Mouse (Mus musculus): ENCODE results near the gene Cd300a. TPM values are rescaled to one million over a fixed set of nuclear protein-coding genes. Genes with fewer than 3 reads are reported as not detected.

The Cd300a gene
- polyA plus RNA-seq, 1 experiment from 2014 or later = 1.7 TPM

DNA sequence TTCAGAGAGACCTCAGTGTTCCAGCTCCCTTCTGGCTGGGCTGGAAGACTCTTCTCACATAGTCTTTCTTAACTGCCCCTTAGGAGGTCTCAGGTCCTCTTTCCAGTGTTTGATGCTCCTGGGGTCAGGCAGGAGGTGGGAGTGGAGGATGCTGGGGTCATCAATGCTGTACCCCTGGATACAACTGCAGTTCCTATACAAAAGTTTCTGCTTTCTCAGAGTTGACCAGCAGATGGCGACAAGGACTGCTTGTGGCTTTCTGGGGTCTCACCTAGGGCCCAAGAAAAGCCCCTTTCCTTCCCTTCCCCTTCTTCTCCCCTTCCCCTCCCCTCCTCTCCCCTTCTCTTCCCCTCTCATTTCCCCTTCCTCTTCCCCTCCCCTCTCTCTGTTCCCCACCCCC lies 9.3 kb upstream of the Cd300a start:
- 0% methylated on average over 1 of the region's 1 CpGs for WGBS
- H3K4me1 ChIP-seq (ENCODE audit: control insufficient read depth, insufficient read depth, low read length) = no peaks in the 10 kb centered on the region

GRCm38 (mm10) chr11:114883251-114883789 lies 6.5 kb upstream of the Cd300a start:
- Histone ChIP-seq H3K4me3 (replicated peaks; ENCODE audit: low read depth, low read length) (no peak overlapping the region), H3K9ac (replicated peaks; ENCODE audit: low read length) (no peak overlapping the region), H3K36me3 (ENCODE audit: control insufficient read depth, insufficient read depth, low read length) (no peaks in the 10 kb centered on the region), H3K4me1 (ENCODE audit: control insufficient read depth, insufficient read depth, low read length) (no peaks in the 10 kb centered on the region), H3K9me3 (ENCODE audit: control insufficient read depth, low read length) (no peaks in the 10 kb centered on the region), H3K4me2 (ENCODE audit: low read length) (no peak overlapping the region), H3K27ac (replicated peaks; ENCODE audit: low read depth, low read length) (no peak overlapping the region), H3K27me3 (ENCODE audit: control insufficient read depth, insufficient read depth, low read length) (no peaks in the 10 kb centered on the region)
- DNase-seq (no peak), ATAC-seq (ENCODE audit: low FRiP score, low TSS enrichment) (no peak)
- WGBS = 96% methylated on average over 4 of the region's 4 CpGs

More for the DNA sequence above, 9.3 kb upstream of the Cd300a start:
- H3K36me3 ChIP-seq (ENCODE audit: control insufficient read depth, insufficient read depth, low read length) = no peaks in the 10 kb centered on the region
- no peaks in the 10 kb centered on the region for H3K27me3 ChIP-seq (ENCODE audit: control insufficient read depth, insufficient read depth, low read length)
- peak; percentile 78 for DNase-seq
- H3K4me2 ChIP-seq (ENCODE audit: low read length) = no peak overlapping the region
- H3K9ac ChIP-seq (replicated peaks; ENCODE audit: low read length) = no peak overlapping the region
- ATAC-seq (ENCODE audit: low FRiP score, low TSS enrichment) = no peak
- no peak overlapping the region for H3K4me3 ChIP-seq (replicated peaks; ENCODE audit: low read depth, low read length)
- H3K27ac ChIP-seq (replicated peaks; ENCODE audit: low read depth, low read length) = no peak overlapping the region
- H3K9me3 ChIP-seq (ENCODE audit: control insufficient read depth, low read length) = no peaks in the 10 kb centered on the region

GRCm38 (mm10) chr11:114884380-114885100 lies 5.3 kb upstream of the Cd300a start:
- Histone ChIP-seq H3K9ac (replicated peaks; ENCODE audit: low read length) (no peak overlapping the region), H3K4me1 (ENCODE audit: control insufficient read depth, insufficient read depth, low read length) (no peaks in the 10 kb centered on the region), H3K36me3 (ENCODE audit: control insufficient read depth, insufficient read depth, low read length) (no peaks in the 10 kb centered on the region), H3K4me2 (ENCODE audit: low read length) (no peak overlapping the region), H3K9me3 (ENCODE audit: control insufficient read depth, low read length) (no peaks in the 10 kb centered on the region), H3K4me3 (replicated peaks; ENCODE audit: low read depth, low read length) (no peak overlapping the region), H3K27ac (replicated peaks; ENCODE audit: low read depth, low read length) (no peak overlapping the region), H3K27me3 (ENCODE audit: control insufficient read depth, insufficient read depth, low read length) (no peaks in the 10 kb centered on the region)
- no peak for DNase-seq
- 87% methylated on average over 4 of the region's 4 CpGs for WGBS
- no peak for ATAC-seq (ENCODE audit: low FRiP score, low TSS enrichment)

DNA sequence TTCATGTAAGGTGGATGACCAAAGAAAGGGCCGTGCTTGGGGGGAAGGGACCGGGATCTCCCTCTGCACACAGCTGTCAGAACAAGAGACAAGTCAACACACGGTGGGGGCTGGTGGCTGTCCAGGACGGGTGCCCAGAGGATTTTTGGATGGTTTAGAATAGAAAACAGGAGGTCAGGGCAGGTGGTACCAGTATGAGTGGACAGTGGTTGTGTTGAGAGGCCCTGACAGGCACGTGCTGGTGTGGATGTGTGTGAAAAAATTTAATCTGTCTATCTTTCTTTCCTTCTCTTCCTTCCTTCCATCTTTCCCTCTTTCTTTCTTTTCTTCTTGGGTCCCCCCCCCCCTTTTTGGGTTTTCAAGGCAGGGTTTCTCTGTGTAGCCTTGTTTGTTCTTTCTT lies 701 bp downstream of the Cd300a start:
- no peak overlapping the region for H3K4me3 ChIP-seq (replicated peaks; ENCODE audit: low read depth, low read length)
- ATAC-seq (ENCODE audit: low FRiP score, low TSS enrichment) (no peak), DNase-seq (no peak)
- H3K27ac ChIP-seq (replicated peaks; ENCODE audit: low read depth, low read length) = no peak overlapping the region
- H3K36me3 ChIP-seq (ENCODE audit: control insufficient read depth, insufficient read depth, low read length) = no peaks in the 10 kb centered on the region
- no peaks in the 10 kb centered on the region for H3K9me3 ChIP-seq (ENCODE audit: control insufficient read depth, low read length)
- no peaks in the 10 kb centered on the region for H3K4me1 ChIP-seq (ENCODE audit: control insufficient read depth, insufficient read depth, low read length)
- WGBS = 50% methylated on average over 5 of the region's 5 CpGs
- no peak overlapping the region for H3K4me2 ChIP-seq (ENCODE audit: low read length)
- H3K27me3 ChIP-seq (ENCODE audit: control insufficient read depth, insufficient read depth, low read length) = no peaks in the 10 kb centered on the region
- H3K9ac ChIP-seq (replicated peaks; ENCODE audit: low read length) = no peak overlapping the region

- Histone ChIP-seq H3K4me2 (ENCODE audit: low read length) (no peak overlapping the region), H3K9me3 (ENCODE audit: control insufficient read depth, low read length) (no peaks in the 10 kb centered on the region), H3K36me3 (ENCODE audit: control insufficient read depth, insufficient read depth, low read length) (no peaks in the 10 kb centered on the region), H3K27me3 (ENCODE audit: control insufficient read depth, insufficient read depth, low read length) (no peaks in the 10 kb centered on the region), H3K9ac (replicated peaks; ENCODE audit: low read length) (no peak overlapping the region), H3K27ac (replicated peaks; ENCODE audit: low read depth, low read length) (no peak overlapping the region), H3K4me3 (replicated peaks; ENCODE audit: low read depth, low read length) (no peak overlapping the region), H3K4me1 (ENCODE audit: control insufficient read depth, insufficient read depth, low read length) (no peaks in the 10 kb centered on the region)
- no peak for ATAC-seq (ENCODE audit: low FRiP score, low TSS enrichment)
- 88% methylated on average over 3 of the region's 3 CpGs for WGBS
- DNase-seq = no peak
Measured at GRCm38 (mm10) chr11:114896085-114896484, 6.2 kb downstream of the Cd300a start.

DNA sequence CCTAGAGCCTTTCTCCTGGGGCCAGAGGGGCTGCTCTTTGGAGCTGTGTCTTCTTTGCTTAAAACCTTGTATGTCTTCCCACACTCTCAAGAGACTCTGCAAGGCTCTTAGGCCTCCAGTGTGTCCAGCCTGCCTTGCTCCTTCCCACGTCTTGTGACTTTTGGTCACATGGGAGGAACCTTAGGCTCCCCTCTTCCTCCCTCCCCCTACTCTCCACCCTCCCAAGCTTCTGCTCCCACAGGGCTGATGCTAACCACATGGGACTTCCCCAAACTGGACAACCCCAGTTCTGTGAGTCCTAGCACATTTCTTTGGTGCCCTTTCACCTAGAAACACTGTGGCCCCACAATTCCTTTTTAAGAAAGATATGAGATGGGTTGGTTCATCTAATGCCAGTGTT lies 8.2 kb downstream of the Cd300a start:
- no peaks in the 10 kb centered on the region for H3K36me3 ChIP-seq (ENCODE audit: control insufficient read depth, insufficient read depth, low read length)
- H3K9ac ChIP-seq (replicated peaks; ENCODE audit: low read length) = no peak overlapping the region
- H3K27me3 ChIP-seq (ENCODE audit: control insufficient read depth, insufficient read depth, low read length) = no peaks in the 10 kb centered on the region
- no peaks in the 10 kb centered on the region for H3K9me3 ChIP-seq (ENCODE audit: control insufficient read depth, low read length)
- no peak overlapping the region for H3K27ac ChIP-seq (replicated peaks; ENCODE audit: low read depth, low read length)
- ATAC-seq (ENCODE audit: low FRiP score, low TSS enrichment) (no peak), DNase-seq (no peak)
- no peak overlapping the region for H3K4me2 ChIP-seq (ENCODE audit: low read length)
- no peaks in the 10 kb centered on the region for H3K4me1 ChIP-seq (ENCODE audit: control insufficient read depth, insufficient read depth, low read length)
- H3K4me3 ChIP-seq (replicated peaks; ENCODE audit: low read depth, low read length) = no peak overlapping the region
- WGBS = 47% methylated on average over 1 of the region's 1 CpGs

DNA sequence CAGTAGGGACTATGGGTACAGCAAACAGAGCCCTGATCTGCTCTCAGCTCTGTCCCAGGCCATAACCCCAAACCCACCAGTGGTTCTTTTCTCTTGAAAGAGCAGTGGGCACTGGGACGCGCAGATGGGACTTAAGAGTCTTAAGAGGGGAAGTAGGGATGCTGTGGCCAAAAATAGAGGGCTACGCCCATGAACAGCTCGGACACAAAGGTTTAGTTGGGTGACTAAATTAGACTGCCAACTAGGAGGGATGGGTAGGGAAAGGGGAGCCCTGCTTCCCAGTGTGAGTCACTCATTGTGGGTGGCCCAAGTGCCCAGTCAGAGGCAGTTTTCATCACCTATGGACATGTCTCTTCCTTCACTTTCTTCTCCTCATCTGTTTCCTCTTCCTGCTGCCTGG lies 13.4 kb downstream of the Cd300a start:
- no peak overlapping the region for H3K4me2 ChIP-seq (ENCODE audit: low read length)
- H3K36me3 ChIP-seq (ENCODE audit: control insufficient read depth, insufficient read depth, low read length) = no peaks in the 10 kb centered on the region
- H3K27me3 ChIP-seq (ENCODE audit: control insufficient read depth, insufficient read depth, low read length) = no peaks in the 10 kb centered on the region; the same call in 1 of the 2 replicates
- no peaks in the 10 kb centered on the region for H3K4me1 ChIP-seq (ENCODE audit: control insufficient read depth, insufficient read depth, low read length)
- no peak for DNase-seq
- no peak overlapping the region for H3K27ac ChIP-seq (replicated peaks; ENCODE audit: low read depth, low read length)
- H3K4me3 ChIP-seq (replicated peaks; ENCODE audit: low read depth, low read length) = no peak overlapping the region
- H3K9ac ChIP-seq (replicated peaks; ENCODE audit: low read length) = no peak overlapping the region
- 84% methylated on average over 4 of the region's 4 CpGs for WGBS
- no peaks in the 10 kb centered on the region for H3K9me3 ChIP-seq (ENCODE audit: control insufficient read depth, low read length)
- ATAC-seq (ENCODE audit: low FRiP score, low TSS enrichment) = no peak

GRCm38 (mm10) chr11:114907567-114907966 lies 17.7 kb downstream of the Cd300a start:
- Histone ChIP-seq H3K4me3 (replicated peaks; ENCODE audit: low read depth, low read length) (no peak overlapping the region), H3K4me1 (ENCODE audit: control insufficient read depth, insufficient read depth, low read length) (no peaks in the 10 kb centered on the region), H3K27ac (replicated peaks; ENCODE audit: low read depth, low read length) (no peak overlapping the region), H3K9me3 (ENCODE audit: control insufficient read depth, low read length) (no peaks in the 10 kb centered on the region), H3K4me2 (ENCODE audit: low read length) (no peak overlapping the region), H3K36me3 (ENCODE audit: control insufficient read depth, insufficient read depth, low read length) (no peaks in the 10 kb centered on the region), H3K9ac (replicated peaks; ENCODE audit: low read length) (no peak overlapping the region), H3K27me3 (ENCODE audit: control insufficient read depth, insufficient read depth, low read length) (no peaks in the 10 kb centered on the region; the same call in 1 of the 2 replicates)
- no peak for ATAC-seq (ENCODE audit: low FRiP score, low TSS enrichment)
- no peak for DNase-seq
- WGBS = 80% methylated on average over 4 of the region's 4 CpGs

DNA sequence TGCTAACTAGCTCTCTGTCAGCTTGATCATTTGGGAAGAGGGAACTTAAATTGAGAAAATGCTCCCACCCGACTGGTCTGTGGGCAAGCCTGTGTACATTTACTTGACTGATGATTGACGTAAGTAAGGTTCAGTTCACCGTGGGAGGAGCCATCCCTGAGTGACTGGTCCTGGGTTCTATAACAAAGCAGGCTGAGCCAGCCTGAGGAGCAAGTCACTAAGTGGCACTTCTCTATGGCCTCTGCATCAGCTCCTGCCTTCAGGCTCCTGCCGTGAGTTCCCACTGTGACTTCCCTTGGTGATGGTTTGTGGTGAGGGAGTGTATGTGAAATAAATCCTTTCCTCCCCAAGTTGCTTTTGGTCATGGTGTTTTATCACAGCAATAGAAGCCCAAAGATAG lies 18.2 kb downstream of the Cd300a start:
- no peak overlapping the region for H3K9ac ChIP-seq (replicated peaks; ENCODE audit: low read length)
- H3K36me3 ChIP-seq (ENCODE audit: control insufficient read depth, insufficient read depth, low read length) = no peaks in the 10 kb centered on the region
- no peak overlapping the region for H3K4me3 ChIP-seq (replicated peaks; ENCODE audit: low read depth, low read length)
- no peaks in the 10 kb centered on the region for H3K9me3 ChIP-seq (ENCODE audit: control insufficient read depth, low read length)
- DNase-seq (no peak), ATAC-seq (ENCODE audit: low FRiP score, low TSS enrichment) (no peak)
- no peaks in the 10 kb centered on the region for H3K4me1 ChIP-seq (ENCODE audit: control insufficient read depth, insufficient read depth, low read length)
- 48% methylated on average over 4 of the region's 4 CpGs for whole genome bisulfite sequencing
- H3K27ac ChIP-seq (replicated peaks; ENCODE audit: low read depth, low read length) = no peak overlapping the region
- no peaks in the 10 kb centered on the region; the same call in 1 of the 2 replicates for H3K27me3 ChIP-seq (ENCODE audit: control insufficient read depth, insufficient read depth, low read length)
- H3K4me2 ChIP-seq (ENCODE audit: low read length) = no peak overlapping the region

Data from midbrain, embryonic 14.5 days (tissue).